Mouse (Mus musculus) thymus, adult 2 months (tissue): ENCODE data around the gene Slc22a16. TPM values are rescaled to one million over a fixed set of nuclear protein-coding genes. Genes with fewer than 3 reads are reported as not detected.

ENCODE experiments used
- DNase-seq: peaks from one replicate; pipeline ENCODE4 v3.0.0; 2021
- H3K27ac ChIP-seq: fragments of 200-500 bp; 2 replicates; pipeline ENCODE4 v1.5.1; 2012; ENCODE audit warnings: low read length, control low read depth; ENCODE audit not compliant: control insufficient read depth, insufficient read depth
- H3K27me3 ChIP-seq: fragments of 200-500 bp; 2 replicates; pipeline ENCODE4 v1.6.1; 2012; ENCODE audit warnings: mild to moderate bottlenecking, low read length, moderate library complexity, mixed read lengths; ENCODE audit not compliant: control insufficient read depth, insufficient read depth
- H3K36me3 ChIP-seq: fragments of 200-500 bp; 2 replicates; pipeline ENCODE4 v1.6.1; 2012; ENCODE audit warnings: mild to moderate bottlenecking, low read length, moderate library complexity; ENCODE audit not compliant: control insufficient read depth, insufficient read depth
- H3K4me1 ChIP-seq: fragments of 200-500 bp; replicated peaks from 2 replicates; pipeline ENCODE4 v1.6.1; 2012; ENCODE audit warnings: low read length; ENCODE audit not compliant: control insufficient read depth, insufficient read depth
- H3K4me3 ChIP-seq: fragments of 200-500 bp; 2 replicates; pipeline ENCODE4 v1.5.1; 2012; ENCODE audit warnings: mild to moderate bottlenecking, low read length, control low read depth, moderate library complexity; ENCODE audit not compliant: control insufficient read depth, insufficient read depth
- CTCF ChIP-seq: fragments of 200-500 bp; IDR thresholded peaks from 2 replicates; pipeline ENCODE4 v1.5.1; 2012; ENCODE audit warnings: mild to moderate bottlenecking, control low read depth, low read length, moderate library complexity, borderline replicate concordance; ENCODE audit not compliant: control insufficient read depth, poor library complexity, insufficient read depth; ENCODE audit errors: extremely low read depth
- POLR2A ChIP-seq: fragments of 200-500 bp; IDR thresholded peaks from 2 replicates; pipeline ENCODE4 v1.6.1; 2012; ENCODE audit warnings: mild to moderate bottlenecking, low read length, control low read depth, moderate library complexity; ENCODE audit not compliant: control insufficient read depth, poor library complexity, insufficient read depth; ENCODE audit errors: extremely low read depth
- WGBS: fragments of 180-500 bp; shearing (Covaris S2); methylation state at CpG from one replicate; pipeline ENCODE4 v1.1.7; 2018; 5-methylcytosine and 5-hydroxymethylcytosine counted together
- polyA plus RNA-seq: library from polyadenylated mRNA; depleted of rRNA; stranded (reverse); fragments of >200 nt; gene quantifications from 2 replicates; pipeline ENCODE4 v1.2.3, GENCODE M21; 2012; rRNA removed

Slc22a16 gene
- polyA plus RNA-seq, 1 experiment, result not detected

DNA sequence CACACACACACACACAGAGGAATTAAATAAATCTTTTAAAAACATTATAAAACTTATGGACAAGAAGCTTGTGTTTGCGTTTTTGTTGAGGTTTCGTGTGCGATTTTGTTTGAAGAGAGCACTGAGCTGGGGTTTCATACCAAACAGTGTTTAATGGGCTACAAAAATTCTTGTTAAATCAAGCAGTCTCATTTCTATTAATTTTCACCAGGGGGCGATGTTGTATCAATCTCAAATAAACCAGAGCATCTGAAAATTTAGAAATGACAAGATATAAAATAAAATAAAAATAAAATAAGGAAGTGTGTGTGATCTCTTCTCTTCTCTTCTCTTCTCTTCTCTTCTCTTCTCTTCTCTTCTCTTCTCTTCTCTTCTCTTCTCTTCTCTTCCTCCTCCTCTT, 79.5 kb downstream of the Slc22a16 start:
- 35% methylated on average over 4 of the region's 4 CpGs for WGBS
- no peak for DNase-seq

DNA sequence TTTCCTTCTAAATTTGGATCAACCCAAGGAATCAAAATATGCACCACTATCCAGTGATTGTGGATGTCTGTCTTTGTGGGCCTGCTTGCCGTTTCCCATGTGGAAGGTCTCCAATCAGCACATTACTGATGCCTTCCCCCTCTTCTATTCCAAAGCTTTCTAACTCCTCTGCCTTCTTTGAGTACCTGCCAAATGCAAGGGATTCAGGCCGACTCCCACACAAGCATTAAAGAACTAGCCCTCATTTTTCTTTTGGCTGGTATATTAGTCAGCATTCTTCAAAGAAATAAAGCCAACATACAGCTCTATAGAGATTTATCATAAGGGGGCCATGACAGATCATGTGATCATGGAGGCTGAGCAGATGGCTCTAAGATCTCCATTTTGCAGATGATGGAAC, 81.5 kb downstream of the Slc22a16 start:
- WGBS, result 93% methylated on average over 2 of the region's 2 CpGs
- Histone ChIP-seq H3K4me3 (no peak overlapping the region), H3K27ac (no peak overlapping the region), H3K36me3 (no peaks in the 10 kb centered on the region), H3K4me1 (no peaks in the 10 kb centered on the region), H3K27me3 (no peaks in the 10 kb centered on the region)
- DNase-seq, result no peak
- TF ChIP-seq POLR2A (no peak), CTCF (no peak)

More for the DNA sequence above, 79.5 kb downstream of the Slc22a16 start:
- Histone ChIP-seq H3K27me3 (no peaks in the 10 kb centered on the region), H3K4me3 (no peak overlapping the region), H3K36me3 (no peaks in the 10 kb centered on the region), H3K4me1 (no peaks in the 10 kb centered on the region), H3K27ac (no peak overlapping the region)
- TF ChIP-seq CTCF, result no peak
- no peak for TF ChIP-seq POLR2A

Other genes with a start within 250 kb of the Slc22a16 start
- gene Cdk19, start 230.8 kb upstream of the Slc22a16 start, polyA plus RNA-seq, result 31.0 and 34.0 TPM in 2 replicates
- 2.0 and 3.7 TPM in 2 replicates for gene Ddo, start 59.7 kb downstream of the Slc22a16 start, polyA plus RNA-seq
- gene Mettl24, start 112.9 kb downstream of the Slc22a16 start, polyA plus RNA-seq, result 0.23 and 0.36 TPM in 2 replicates